Mouse (Mus musculus) cortical plate, adult 2 months (tissue): ENCODE data around the gene Plekho1.
"Not testable (repeated sequence)": the region's sequence is repeated elsewhere in the genome, so short reads cannot be mapped to it uniquely, and the experiment has no call there.

Experiments used
- CTCF ChIP-seq: fragments of 200-500 bp; IDR thresholded peaks from 2 replicates; pipeline ENCODE4 v1.5.1; 2011; ENCODE audit warnings: mild to moderate bottlenecking, control low read depth, low read length; ENCODE audit not compliant: insufficient read depth; ENCODE audit errors: extremely low read depth
- POLR2A ChIP-seq: fragments of 200-500 bp; IDR thresholded peaks from 2 replicates; pipeline ENCODE4 v1.6.1; 2011; ENCODE audit warnings: mild to moderate bottlenecking, low read length, control low read depth; ENCODE audit not compliant: insufficient read depth; ENCODE audit errors: extremely low read depth

- not testable (repeated sequence) for TF ChIP-seq POLR2A, CTCF
Measured at GRCm38 (mm10) chr3:96044559-96044958, 48.8 kb upstream of the Plekho1 start.
